Mouse (Mus musculus) mesoderm, embryonic 11.5 days (tissue): ENCODE measurements around the gene Knstrn.
A peak's percentile ranks its signal among the peaks of the same experiment; 100 is the strongest.

Source experiments
- DNase-seq: peaks from one replicate; pipeline ENCODE4 v3.0.0-alpha.2; 2012; ENCODE audit warnings: low read depth, low spot score

Gene Knstrn

GRCm38 (mm10) chr2:118813981-118814836 is at the start of gene Knstrn:
TSS of gene Knstrn (plus strand) at chr2:118814003.
- DNase-seq = peak; percentile 90

- DNase-seq = peak; percentile 68
Measured at GRCm38 (mm10) chr2:118764094-118764831, 49.5 kb upstream of the Knstrn start.

GRCm38 (mm10) chr2:118764875-118765274 is 48.9 kb upstream of the Knstrn start:
- no peak for DNase-seq

GRCm38 (mm10) chr2:118766041-118767033 is 47.5 kb upstream of the Knstrn start:
- no peak for DNase-seq

GRCm38 (mm10) chr2:118772158-118772874 is 41.5 kb upstream of the Knstrn start, which contains the start of gene Phgr1:
TSS of gene Phgr1 (plus strand) at chr2:118772769.
- DNase-seq = no peak

GRCm38 (mm10) chr2:118774536-118774935 is 39.3 kb upstream of the Knstrn start:
- DNase-seq = no peak

GRCm38 (mm10) chr2:118775396-118775795 is 38.4 kb upstream of the Knstrn start:
- DNase-seq = no peak

- DNase-seq = no peak
Measured at GRCm38 (mm10) chr2:118775846-118776245, 38.0 kb upstream of the Knstrn start.

- DNase-seq = no peak
Measured at GRCm38 (mm10) chr2:118776295-118776694, 37.5 kb upstream of the Knstrn start.

GRCm38 (mm10) chr2:118778418-118778817 is 35.4 kb upstream of the Knstrn start:
- no peak for DNase-seq

- DNase-seq = no peak
Measured at GRCm38 (mm10) chr2:118779065-118779464, 34.7 kb upstream of the Knstrn start.

- peak; percentile 95 for DNase-seq
Measured at GRCm38 (mm10) chr2:118779504-118780480, 34.0 kb upstream of the Knstrn start, which contains the start of gene Disp2. TSS of gene Disp2 (plus strand) at chr2:118779719.

- DNase-seq = no peak
Measured at GRCm38 (mm10) chr2:118781115-118781514, 32.7 kb upstream of the Knstrn start.

GRCm38 (mm10) chr2:118782303-118782702 is 31.5 kb upstream of the Knstrn start:
- DNase-seq = no peak

- no peak for DNase-seq
Measured at GRCm38 (mm10) chr2:118783093-118783492, 30.7 kb upstream of the Knstrn start.

- no peak for DNase-seq
Measured at GRCm38 (mm10) chr2:118783663-118784062, 30.1 kb upstream of the Knstrn start.

GRCm38 (mm10) chr2:118786525-118786924 is 27.3 kb upstream of the Knstrn start:
- DNase-seq = no peak

- DNase-seq = no peak
Measured at GRCm38 (mm10) chr2:118789501-118789900, 24.3 kb upstream of the Knstrn start.

- no peak for DNase-seq
Measured at GRCm38 (mm10) chr2:118790221-118790550, 23.6 kb upstream of the Knstrn start.
